Mouse (Mus musculus) intestine, embryonic 14.5 days (tissue): ENCODE results near the gene Tmem229a. TPM values are rescaled to one million over a fixed set of nuclear protein-coding genes. Genes with fewer than 3 reads are reported as not detected.

Source experiments
- ATAC-seq: fragments of 200-750 bp; cut with Nextera tagmentation; replicated peaks from 2 replicates; pipeline ENCODE4 v1.8.0; 2017; ENCODE audit warnings: low read depth, moderate number of reproducible peaks, moderate TSS enrichment, moderate library complexity; ENCODE audit not compliant: low FRiP score, low TSS enrichment
- DNase-seq: peaks from one replicate; pipeline ENCODE4 v3.0.0-alpha.2; 2018; ENCODE audit warnings: low spot score
- H3K27ac ChIP-seq: fragments of 300-500 bp; sonication (generic); 2 replicates; pipeline ENCODE4 v1.5.1; 2014; ENCODE audit warnings: low read depth, mild to moderate bottlenecking, control low read depth
- H3K27me3 ChIP-seq: fragments of 300-500 bp; sonication (generic); replicated peaks from 2 replicates; pipeline ENCODE4 v1.6.1; 2014; ENCODE audit warnings: low read length, control low read depth; ENCODE audit not compliant: control insufficient read depth, insufficient read depth
- H3K36me3 ChIP-seq: fragments of 300-500 bp; sonication (generic); 2 replicates; pipeline ENCODE4 v1.6.1; 2014; ENCODE audit warnings: low read length, control low read depth; ENCODE audit not compliant: control insufficient read depth, insufficient read depth
- H3K4me1 ChIP-seq: fragments of 300-500 bp; sonication (generic); replicated peaks from 2 replicates; pipeline ENCODE4 v1.6.1; 2014; ENCODE audit warnings: low read length, control low read depth, mixed read lengths; ENCODE audit not compliant: control insufficient read depth, insufficient read depth
- H3K4me2 ChIP-seq: fragments of 300-500 bp; sonication (generic); 2 replicates; pipeline ENCODE4 v1.6.1; 2014; ENCODE audit warnings: low read length
- H3K4me3 ChIP-seq: fragments of 300-500 bp; sonication (generic); 2 replicates; pipeline ENCODE4 v1.5.1; 2014; ENCODE audit warnings: low read depth, low read length, control low read depth, mixed read lengths
- H3K9ac ChIP-seq: fragments of 300-500 bp; sonication (generic); 2 replicates; pipeline ENCODE4 v1.6.1; 2014; ENCODE audit warnings: mild to moderate bottlenecking, low read length
- H3K9me3 ChIP-seq: fragments of 300-500 bp; sonication (generic); 2 replicates; pipeline ENCODE4 v1.6.1; 2016; ENCODE audit warnings: low read length, control low read depth; ENCODE audit not compliant: control insufficient read depth
- WGBS: fragments of 180-500 bp; shearing (Covaris S2); extraction: QIAGEN DNeasy Blood & Tissue Kit; methylation state at CpG from one replicate; pipeline ENCODE4 v1.1.7; 2014; 5-methylcytosine and 5-hydroxymethylcytosine counted together
- polyA plus RNA-seq: library from polyadenylated mRNA; unstranded; fragments of >200 nt; fragmentation: Nextera tagmentation; extraction: Ambion mirVana; gene quantifications from 2 replicates; pipeline ENCODE4 v1.2.1, GENCODE M21; 2014

Tmem229a gene
- polyA plus RNA-seq = 0.81 and 1.3 TPM in 2 replicates

GRCm38 (mm10) chr6:24955946-24956585 lies at the start of gene Tmem229a:
Gene Tmem229a, minus strand, starts transcription at chr6:24956297.
- H3K36me3 ChIP-seq = no peaks in the 10 kb centered on the region
- no peaks in the 10 kb centered on the region for H3K4me1 ChIP-seq
- no peaks in the 10 kb centered on the region for H3K9me3 ChIP-seq
- H3K9ac ChIP-seq = peak within 1 kb of the TSS; percentile 40
- H3K4me2 ChIP-seq = peak within 1 kb of the TSS; percentile 99
- H3K4me3 ChIP-seq = peak within 1 kb of the TSS; percentile 58
- DNase-seq (no peak), ATAC-seq (peak; percentile 84)
- no peak within 1 kb of the TSS for H3K27ac ChIP-seq
- WGBS = 0% methylated on average over 19 of the region's 46 CpGs
- peaks cover 20% of the 10 kb centered on the region for H3K27me3 ChIP-seq

DNA sequence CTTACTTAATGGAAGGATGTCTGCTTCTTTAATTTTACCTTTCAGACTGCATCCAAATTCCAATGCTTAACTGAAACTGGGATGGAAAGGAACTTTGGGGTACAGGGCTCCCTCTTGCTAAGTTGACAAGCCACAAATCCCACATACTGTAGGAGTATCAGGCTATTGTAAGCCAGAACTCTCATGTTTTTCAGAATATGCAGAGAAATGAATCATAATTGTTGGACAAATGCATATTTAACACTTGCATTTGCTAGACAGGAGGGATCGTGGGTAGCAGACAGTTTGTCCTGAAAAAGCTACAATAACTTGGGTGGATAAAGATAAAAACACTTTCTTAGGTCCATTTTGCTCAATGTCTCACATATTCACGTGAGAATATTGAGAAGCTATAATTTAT lies 37.7 kb upstream of the Tmem229a start:
- no peak overlapping the region for H3K4me3 ChIP-seq
- 62% methylated on average over 2 of the region's 2 CpGs for WGBS
- H3K27ac ChIP-seq = no peak overlapping the region
- no peak overlapping the region for H3K4me2 ChIP-seq
- H3K27me3 ChIP-seq = no peaks in the 10 kb centered on the region
- H3K36me3 ChIP-seq = no peaks in the 10 kb centered on the region
- no peak overlapping the region for H3K9ac ChIP-seq
- H3K9me3 ChIP-seq = no peaks in the 10 kb centered on the region
- ATAC-seq = no peak
- no peak for DNase-seq
- H3K4me1 ChIP-seq = no peaks in the 10 kb centered on the region

DNA sequence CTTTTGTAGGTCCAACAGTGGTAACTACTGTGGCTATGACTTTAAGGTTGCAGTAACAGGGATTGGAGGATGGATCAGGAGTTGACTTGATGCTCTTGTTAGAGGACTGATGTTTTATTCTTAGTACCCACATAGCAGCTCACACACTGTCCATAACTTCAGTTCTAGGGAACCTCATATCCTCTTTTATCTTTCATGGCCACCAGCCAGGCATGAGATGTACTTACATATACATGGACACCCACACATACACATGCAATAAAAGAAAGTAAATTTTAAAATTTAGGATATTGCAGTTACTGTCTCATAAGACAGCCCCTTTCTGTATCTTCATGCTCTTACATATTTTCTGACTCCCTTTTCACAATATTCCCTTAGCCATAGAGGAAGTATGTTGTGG lies 33.7 kb upstream of the Tmem229a start:
- Histone ChIP-seq H3K9me3 (no peaks in the 10 kb centered on the region), H3K27me3 (no peaks in the 10 kb centered on the region), H3K36me3 (no peaks in the 10 kb centered on the region)

GRCm38 (mm10) chr6:24976176-24976575 lies 20.1 kb upstream of the Tmem229a start:
- no peak overlapping the region for H3K4me3 ChIP-seq
- H3K9ac ChIP-seq = no peak overlapping the region
- H3K27me3 ChIP-seq = no peaks in the 10 kb centered on the region
- H3K27ac ChIP-seq = no peak overlapping the region
- no peaks in the 10 kb centered on the region for H3K4me1 ChIP-seq
- H3K9me3 ChIP-seq = no peaks in the 10 kb centered on the region
- DNase-seq (no peak), ATAC-seq (no peak)
- no peak overlapping the region for H3K4me2 ChIP-seq
- no peaks in the 10 kb centered on the region for H3K36me3 ChIP-seq
- 84% methylated on average over 2 of the region's 2 CpGs for WGBS

More for the DNA sequence above, 33.7 kb upstream of the Tmem229a start:
- DNase-seq = no peak
- Histone ChIP-seq H3K4me2 (no peak overlapping the region), H3K27ac (no peak overlapping the region), H3K4me1 (no peaks in the 10 kb centered on the region), H3K4me3 (no peak overlapping the region), H3K9ac (no peak overlapping the region)
- no peak for ATAC-seq

DNA sequence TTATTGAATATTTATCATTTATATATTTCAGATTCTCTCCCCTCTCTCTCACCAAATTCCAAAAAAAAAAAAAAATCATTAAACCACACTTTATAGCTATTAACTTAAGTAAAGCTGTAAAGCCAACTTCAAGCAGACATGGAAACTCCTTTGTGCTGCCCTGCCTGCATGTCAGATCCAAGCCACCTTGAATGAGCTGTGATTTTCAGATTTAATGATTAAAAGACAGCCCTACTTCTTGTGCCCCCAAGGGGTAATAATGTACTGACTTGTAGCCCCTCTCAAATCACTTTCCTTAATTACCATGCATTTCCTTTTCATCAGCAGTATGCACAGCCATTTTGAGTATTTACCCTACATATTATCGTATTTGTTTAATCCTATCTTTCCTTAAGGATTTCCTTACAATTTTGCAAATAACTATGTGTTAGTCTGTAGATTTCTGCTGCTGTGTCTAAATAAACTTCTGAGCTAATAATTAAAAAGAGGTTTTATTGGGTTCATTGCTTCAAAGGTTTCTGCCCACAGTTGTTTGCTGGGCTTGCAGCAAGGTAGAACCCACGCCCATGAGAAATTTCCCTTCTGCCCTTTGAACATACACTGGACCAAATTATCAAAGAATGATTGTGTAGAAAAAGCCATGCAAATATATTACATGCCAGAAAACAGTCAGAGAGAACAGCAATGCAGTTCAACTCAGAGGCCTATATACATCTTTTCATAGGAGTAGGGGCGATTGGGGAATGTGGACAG lies 12.6 kb upstream of the Tmem229a start:
- Histone ChIP-seq H3K27me3 (no peaks in the 10 kb centered on the region), H3K4me1 (no peaks in the 10 kb centered on the region), H3K4me2 (no peak overlapping the region), H3K9me3 (no peaks in the 10 kb centered on the region), H3K4me3 (no peak overlapping the region), H3K27ac (no peak overlapping the region), H3K9ac (no peak overlapping the region), H3K36me3 (no peaks in the 10 kb centered on the region)
- 81% methylated on average over 3 of the region's 3 CpGs for WGBS
- no peak for DNase-seq
- no peak for ATAC-seq

GRCm38 (mm10) chr6:24967726-24968125 lies 11.6 kb upstream of the Tmem229a start:
- H3K4me3 ChIP-seq = no peak overlapping the region
- 89% methylated on average over 7 of the region's 7 CpGs for WGBS
- H3K36me3 ChIP-seq = no peaks in the 10 kb centered on the region
- H3K9ac ChIP-seq = no peak overlapping the region
- no peaks in the 10 kb centered on the region for H3K4me1 ChIP-seq
- H3K4me2 ChIP-seq = no peak overlapping the region
- DNase-seq = no peak
- no peaks in the 10 kb centered on the region for H3K9me3 ChIP-seq
- no peak for ATAC-seq
- no peaks in the 10 kb centered on the region for H3K27me3 ChIP-seq
- no peak overlapping the region for H3K27ac ChIP-seq

DNA sequence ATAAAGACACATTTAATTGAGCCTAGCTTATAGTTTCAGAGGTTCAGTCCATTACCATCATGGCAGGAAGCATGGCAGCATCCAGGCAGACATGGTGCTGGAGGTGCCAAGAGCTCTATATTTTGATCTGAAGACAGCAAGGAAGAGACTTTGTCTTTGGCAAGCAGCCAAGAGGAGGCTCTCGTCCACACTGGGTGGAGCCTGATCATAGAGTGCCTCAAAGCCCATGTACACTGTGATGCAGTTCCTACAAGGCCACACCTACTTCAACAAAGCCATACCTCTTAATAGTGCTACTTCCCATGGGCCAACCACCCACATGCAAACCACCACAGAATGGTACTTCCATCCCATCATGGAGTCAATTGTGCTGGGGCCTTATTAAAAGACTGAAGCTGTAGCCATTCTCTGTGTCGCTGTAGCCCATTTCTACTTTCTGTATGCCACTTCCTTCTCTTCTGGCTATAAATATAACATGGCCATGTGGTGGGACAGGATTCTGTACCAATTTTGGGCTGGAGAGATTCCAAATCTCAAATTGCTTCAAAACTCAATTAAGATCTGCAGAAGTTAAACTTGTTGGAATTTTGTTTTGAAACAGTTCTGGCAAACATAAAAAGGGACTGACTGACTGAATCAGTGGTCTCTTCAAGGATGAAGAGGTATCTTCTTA lies 10.0 kb upstream of the Tmem229a start:
- H3K9ac ChIP-seq = no peak overlapping the region
- 75% methylated on average over 2 of the region's 2 CpGs for WGBS
- H3K9me3 ChIP-seq = no peaks in the 10 kb centered on the region
- ATAC-seq = no peak
- H3K36me3 ChIP-seq = no peaks in the 10 kb centered on the region
- no peak overlapping the region for H3K4me2 ChIP-seq
- H3K27me3 ChIP-seq = no peaks in the 10 kb centered on the region
- H3K4me3 ChIP-seq = no peak overlapping the region
- no peak overlapping the region for H3K27ac ChIP-seq
- DNase-seq = no peak
- H3K4me1 ChIP-seq = no peaks in the 10 kb centered on the region

DNA sequence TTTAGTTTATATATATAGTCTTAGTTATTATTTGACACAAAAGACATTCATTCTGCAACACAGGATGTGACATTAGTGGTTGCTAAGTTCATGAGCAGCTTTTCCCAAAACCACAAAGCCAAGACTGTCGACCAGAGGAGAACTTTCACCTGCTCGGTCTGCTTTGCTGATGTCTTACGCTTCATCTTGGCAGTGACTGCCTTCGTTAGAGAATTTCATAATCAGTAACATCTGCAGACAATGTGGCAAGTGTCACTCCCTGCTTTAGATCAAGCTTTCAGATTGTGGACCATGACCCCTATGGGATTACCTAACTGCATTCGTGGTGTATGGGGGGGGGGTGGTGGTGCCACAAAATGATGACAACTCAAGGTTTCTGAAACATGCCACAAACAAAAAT lies 7.7 kb upstream of the Tmem229a start:
- no peak for DNase-seq
- no peak for ATAC-seq
- H3K4me2 ChIP-seq = no peak overlapping the region
- no peaks in the 10 kb centered on the region for H3K36me3 ChIP-seq
- H3K4me1 ChIP-seq = no peaks in the 10 kb centered on the region
- WGBS = 83% methylated on average over 5 of the region's 5 CpGs
- no peaks in the 10 kb centered on the region for H3K27me3 ChIP-seq
- no peaks in the 10 kb centered on the region for H3K9me3 ChIP-seq
- H3K4me3 ChIP-seq = no peak overlapping the region
- no peak overlapping the region for H3K27ac ChIP-seq
- no peak overlapping the region for H3K9ac ChIP-seq
